Mouse (Mus musculus): ENCODE data around the gene Lhfpl5. TPM values are rescaled to one million over a fixed set of nuclear protein-coding genes. Genes with fewer than 3 reads are reported as not detected.

The Lhfpl5 gene
- polyA plus RNA-seq, 1 experiment: 0.41 TPM

DNA sequence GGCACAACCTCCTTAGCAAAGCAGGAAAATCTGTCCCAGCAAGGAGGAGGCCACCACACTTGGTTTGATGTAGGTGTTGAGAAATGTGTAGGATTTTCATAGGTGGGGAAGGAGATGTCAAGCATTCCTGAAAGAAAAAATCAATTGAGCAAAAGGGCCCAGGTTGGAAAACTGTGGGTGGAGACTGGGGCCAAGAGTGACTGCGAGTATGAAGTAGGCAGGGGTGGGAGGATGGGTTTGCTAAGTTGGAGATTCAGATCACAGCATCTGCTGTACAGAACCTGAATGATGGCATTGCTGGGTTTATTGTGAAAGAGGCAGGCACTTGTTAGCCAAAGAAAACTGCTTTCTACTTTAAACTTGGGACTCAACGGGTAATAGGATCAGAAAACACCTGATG is 49.4 kb downstream of the Lhfpl5 start:
- H3K4me1 ChIP-seq (ENCODE audit: control insufficient read depth, insufficient read depth, low read length): peaks cover 13% of the 10 kb centered on the region; the same call in 1 of the 2 replicates

DNA sequence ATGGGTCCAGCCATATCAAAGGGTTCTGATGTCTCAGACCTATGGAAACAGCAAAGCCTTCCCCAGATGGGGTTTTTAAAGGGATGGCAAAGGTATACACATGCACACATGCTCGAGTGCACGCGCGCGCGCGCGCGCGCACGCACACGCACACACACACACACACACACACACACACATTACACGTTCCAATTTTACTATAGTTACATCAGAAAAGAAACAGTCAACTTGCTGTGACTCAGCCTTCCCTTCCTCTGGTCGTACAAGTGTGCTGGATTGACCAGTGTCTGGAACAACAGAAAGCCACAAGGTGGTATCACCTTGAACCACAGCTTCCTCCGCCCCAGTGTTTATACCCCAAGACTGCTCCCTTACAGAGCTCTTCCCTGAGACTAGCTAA is 49.9 kb downstream of the Lhfpl5 start:
- WGBS: 92% methylated on average over 15 of the region's 15 CpGs
- Histone ChIP-seq H3K36me3 (ENCODE audit: control insufficient read depth, insufficient read depth, low read length) (no peaks in the 10 kb centered on the region), H3K4me3 (ENCODE audit: insufficient read depth, low read depth, low read length) (no peak overlapping the region), H3K4me1 (ENCODE audit: control insufficient read depth, insufficient read depth, low read length) (peaks cover 10% of the 10 kb centered on the region; the same call in 1 of the 2 replicates), H3K27me3 (replicated peaks; ENCODE audit: control insufficient read depth, insufficient read depth, low read length) (no peaks in the 10 kb centered on the region), H3K27ac (ENCODE audit: insufficient read depth, low read depth, low read length) (no peak overlapping the region)
- DNase-seq: no peak
- no peak for TF ChIP-seq POLR2A (IDR thresholded peaks at IDR 0.05; ENCODE audit: low read depth, low read length)
- no peak for TF ChIP-seq CTCF (conservative IDR thresholded peaks at IDR 0.05; ENCODE audit: insufficient read depth, insufficient read length, low read depth, low read length)

More for the DNA sequence above, 49.4 kb downstream of the Lhfpl5 start:
- 73% methylated on average over 2 of the region's 2 CpGs for WGBS
- no peak for TF ChIP-seq CTCF (conservative IDR thresholded peaks at IDR 0.05; ENCODE audit: insufficient read depth, insufficient read length, low read depth, low read length)
- no peak for TF ChIP-seq POLR2A (IDR thresholded peaks at IDR 0.05; ENCODE audit: low read depth, low read length)
- no peak for DNase-seq
- Histone ChIP-seq H3K27ac (ENCODE audit: insufficient read depth, low read depth, low read length) (no peak overlapping the region), H3K4me3 (ENCODE audit: insufficient read depth, low read depth, low read length) (no peak overlapping the region), H3K36me3 (ENCODE audit: control insufficient read depth, insufficient read depth, low read length) (no peaks in the 10 kb centered on the region), H3K27me3 (replicated peaks; ENCODE audit: control insufficient read depth, insufficient read depth, low read length) (no peaks in the 10 kb centered on the region)

DNA sequence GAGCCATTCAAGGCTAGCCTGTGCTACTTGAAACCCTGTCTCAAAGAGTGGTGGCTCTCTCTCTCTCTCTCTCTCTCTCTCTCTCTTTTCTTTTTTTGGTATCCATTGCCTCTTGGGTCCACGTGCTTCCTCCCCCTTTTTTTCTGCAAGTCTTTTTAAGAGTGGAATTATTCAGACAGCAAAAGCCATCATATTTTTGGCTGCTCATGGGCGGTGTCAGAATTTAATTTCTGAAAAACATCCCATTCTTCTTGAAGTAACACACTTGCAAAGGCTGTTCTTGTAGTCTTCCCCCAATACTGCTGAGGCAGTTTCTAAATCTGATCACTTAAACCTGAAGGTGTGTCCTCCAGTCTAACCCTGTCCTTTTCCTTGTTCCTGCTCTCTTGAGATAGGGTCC is 51.5 kb downstream of the Lhfpl5 start:
- WGBS: 87% methylated on average over 2 of the region's 2 CpGs
- Histone ChIP-seq H3K4me1 (ENCODE audit: control insufficient read depth, insufficient read depth, low read length) (peaks cover 3% of the 10 kb centered on the region; the same call in 1 of the 2 replicates), H3K36me3 (ENCODE audit: control insufficient read depth, insufficient read depth, low read length) (no peaks in the 10 kb centered on the region), H3K4me3 (ENCODE audit: insufficient read depth, low read depth, low read length) (no peak overlapping the region), H3K27me3 (replicated peaks; ENCODE audit: control insufficient read depth, insufficient read depth, low read length) (no peaks in the 10 kb centered on the region), H3K27ac (ENCODE audit: insufficient read depth, low read depth, low read length) (no peak overlapping the region)
- DNase-seq: no peak
- TF ChIP-seq POLR2A (IDR thresholded peaks at IDR 0.05; ENCODE audit: low read depth, low read length) (no peak), CTCF (conservative IDR thresholded peaks at IDR 0.05; ENCODE audit: insufficient read depth, insufficient read length, low read depth, low read length) (no peak)

DNA sequence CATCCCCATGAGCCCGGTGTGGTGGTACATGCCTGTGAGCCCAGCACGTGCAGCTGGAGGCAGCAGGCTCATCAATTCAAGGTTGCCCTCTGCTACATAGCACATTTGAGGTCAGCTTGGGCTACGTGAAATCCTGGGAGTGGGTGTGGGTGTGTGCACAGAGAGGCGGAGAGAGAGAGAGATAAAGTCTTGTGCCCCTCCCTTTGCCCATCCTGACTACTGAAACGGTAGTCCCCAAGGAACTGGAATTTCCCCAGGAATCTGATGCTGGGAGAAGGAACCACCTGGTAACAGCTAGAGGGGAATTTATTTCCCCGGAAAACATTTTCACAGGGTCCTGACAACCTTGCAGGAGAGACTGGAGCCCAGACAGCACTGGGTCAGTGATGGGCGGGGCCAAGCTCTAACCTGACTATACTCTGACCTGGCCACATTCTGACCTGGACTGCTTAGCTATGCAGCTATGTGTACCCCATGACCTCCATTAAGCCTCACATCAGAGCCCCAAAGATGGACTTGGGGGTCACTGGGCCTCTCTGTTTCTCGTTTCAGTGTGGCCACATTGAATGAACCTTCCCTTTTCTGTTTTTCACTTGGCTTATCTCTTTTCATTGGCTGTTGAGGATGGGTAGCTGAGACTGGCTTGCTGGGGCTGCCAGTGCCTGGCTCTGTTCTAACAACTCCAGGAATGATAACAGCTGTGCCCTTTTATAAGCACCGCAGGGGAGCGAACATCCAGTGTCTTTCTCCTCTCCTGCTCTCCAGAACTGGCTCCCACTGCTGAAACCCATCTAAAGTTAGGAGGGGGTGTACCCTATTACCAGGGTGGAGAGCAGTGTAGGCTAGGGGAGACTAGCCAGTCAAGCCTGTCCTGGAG is 53.0 kb downstream of the Lhfpl5 start:
- Histone ChIP-seq H3K27me3 (replicated peaks; ENCODE audit: control insufficient read depth, insufficient read depth, low read length) (no peaks in the 10 kb centered on the region), H3K27ac (ENCODE audit: insufficient read depth, low read depth, low read length) (no peak overlapping the region), H3K4me3 (ENCODE audit: insufficient read depth, low read depth, low read length) (no peak overlapping the region), H3K4me1 (ENCODE audit: control insufficient read depth, insufficient read depth, low read length) (peaks cover 3% of the 10 kb centered on the region; the same call in 1 of the 2 replicates), H3K36me3 (ENCODE audit: control insufficient read depth, insufficient read depth, low read length) (no peaks in the 10 kb centered on the region)
- WGBS: 38% methylated on average over 10 of the region's 10 CpGs
- peak; percentile 45 for DNase-seq
- no peak for TF ChIP-seq POLR2A (IDR thresholded peaks at IDR 0.05; ENCODE audit: low read depth, low read length)
- TF ChIP-seq CTCF (conservative IDR thresholded peaks at IDR 0.05; ENCODE audit: insufficient read depth, insufficient read length, low read depth, low read length): no peak

DNA sequence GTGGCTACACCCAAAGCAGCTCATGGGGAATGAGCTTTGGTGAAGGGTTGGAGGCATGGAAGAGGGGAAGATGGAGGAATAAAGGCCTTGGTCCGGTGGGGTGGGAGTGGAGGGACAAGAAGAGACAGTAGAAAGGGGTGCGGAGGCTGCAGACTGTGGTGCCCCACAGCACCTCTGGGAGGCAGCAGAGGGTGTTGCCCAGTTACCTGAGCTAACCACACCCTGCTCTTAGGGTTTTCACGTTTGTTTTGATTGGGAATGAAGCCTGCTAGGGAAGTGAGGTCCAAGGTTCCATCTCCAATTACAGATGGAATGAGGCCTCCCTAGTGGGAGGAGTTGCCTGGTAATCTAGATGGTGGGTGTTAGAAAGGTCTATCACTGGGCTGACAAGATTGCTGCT is 53.7 kb downstream of the Lhfpl5 start:
- WGBS: 61% methylated on average over 3 of the region's 3 CpGs
- 0 out of 2 replicates have a peak, but pooled peaks have one; percentile 25 for TF ChIP-seq CTCF (conservative IDR thresholded peaks at IDR 0.05; ENCODE audit: insufficient read depth, insufficient read length, low read depth, low read length)
- TF ChIP-seq POLR2A (IDR thresholded peaks at IDR 0.05; ENCODE audit: low read depth, low read length): no peak
- DNase-seq: no peak

More for the DNA sequence above, 53.7 kb downstream of the Lhfpl5 start:
- H3K4me3 ChIP-seq (ENCODE audit: insufficient read depth, low read depth, low read length): no peak overlapping the region
- H3K27me3 ChIP-seq (replicated peaks; ENCODE audit: control insufficient read depth, insufficient read depth, low read length): no peaks in the 10 kb centered on the region
- no peak overlapping the region for H3K27ac ChIP-seq (ENCODE audit: insufficient read depth, low read depth, low read length)
- no peaks in the 10 kb centered on the region for H3K36me3 ChIP-seq (ENCODE audit: control insufficient read depth, insufficient read depth, low read length)
- H3K4me1 ChIP-seq (ENCODE audit: control insufficient read depth, insufficient read depth, low read length): peaks cover 3% of the 10 kb centered on the region; the same call in 1 of the 2 replicates

Other genes with a start within 250 kb of the Lhfpl5 start
- 2,603 and 2,904 TPM in 2 replicates for gene Rpl10a, start 247.2 kb upstream of the Lhfpl5 start, polyA plus RNA-seq (2012; rRNA removed)
- gene Tead3, start 224.8 kb upstream of the Lhfpl5 start, polyA plus RNA-seq (2012; rRNA removed): 15.7 and 17.8 TPM in 2 replicates
- 0.11 TPM in 1 of 2 replicates, not detected in the other for gene Tulp1, start 210.4 kb upstream of the Lhfpl5 start, polyA plus RNA-seq (2012; rRNA removed)
- 13.4 and 14.3 TPM in 2 replicates for gene Fkbp5, start 58.1 kb upstream of the Lhfpl5 start, polyA plus RNA-seq (2012; rRNA removed)
- 0.20 TPM in 1 of 2 replicates, not detected in the other for gene Armc12, start 44.8 kb upstream of the Lhfpl5 start, polyA plus RNA-seq (2012; rRNA removed)
- gene Clpsl2, start 26.2 kb upstream of the Lhfpl5 start, polyA plus RNA-seq (2012; rRNA removed): not detected in 2 replicates
- 0.35 and 2.0 TPM in 2 replicates for gene Clps, start 14.9 kb upstream of the Lhfpl5 start, polyA plus RNA-seq (2012; rRNA removed)
- gene Srpk1, start 47.1 kb downstream of the Lhfpl5 start, polyA plus RNA-seq (2012; rRNA removed): 21.5 and 21.6 TPM in 2 replicates
- gene Slc26a8, start 114.6 kb downstream of the Lhfpl5 start, polyA plus RNA-seq (2012; rRNA removed): 0.86 and 0.91 TPM in 2 replicates
- gene Mapk14, start 115.7 kb downstream of the Lhfpl5 start, polyA plus RNA-seq (2012; rRNA removed): 92.2 and 97.3 TPM in 2 replicates
- 0.63 and 0.94 TPM in 2 replicates for gene AC170998.1, start 150.4 kb downstream of the Lhfpl5 start, polyA plus RNA-seq (2012; rRNA removed)
- gene Mapk13, start 193.7 kb downstream of the Lhfpl5 start, polyA plus RNA-seq (2012; rRNA removed): 10.5 and 10.9 TPM in 2 replicates
- 30.2 and 31.3 TPM in 2 replicates for gene Brpf3, start 225.4 kb downstream of the Lhfpl5 start, polyA plus RNA-seq (2012; rRNA removed)